Mouse (Mus musculus) midbrain, embryonic 10.5 days (tissue): Measurements from ENCODE around the gene Lyzl4. TPM values are rescaled to one million over a fixed set of nuclear protein-coding genes. Genes with fewer than 3 reads are reported as not detected.

Experiments used
- DNase-seq: peaks from one replicate; pipeline ENCODE4 v3.0.0-alpha.2; 2017; ENCODE audit warnings: low spot score
- H3K27ac ChIP-seq: fragments of 300-500 bp; sonication (generic); replicated peaks from 2 replicates; pipeline ENCODE4 v1.5.1; 2016; ENCODE audit warnings: mild to moderate bottlenecking
- H3K27me3 ChIP-seq: fragments of 300-500 bp; sonication (generic); 2 replicates; pipeline ENCODE4 v1.6.1; 2016; ENCODE audit warnings: low read depth, mild to moderate bottlenecking; ENCODE audit not compliant: poor library complexity, severe bottlenecking
- H3K36me3 ChIP-seq: fragments of 300-500 bp; sonication (generic); 2 replicates; pipeline ENCODE4 v1.6.1; 2016; ENCODE audit warnings: mild to moderate bottlenecking, moderate library complexity
- H3K4me1 ChIP-seq: fragments of 300-500 bp; sonication (generic); 2 replicates; pipeline ENCODE4 v1.6.1; 2016
- H3K4me3 ChIP-seq: fragments of 300-500 bp; sonication (generic); 2 replicates; pipeline ENCODE4 v1.5.1; 2016; ENCODE audit warnings: mild to moderate bottlenecking, moderate library complexity
- H3K9me3 ChIP-seq: fragments of 300-500 bp; sonication (generic); replicated peaks from 2 replicates; pipeline ENCODE4 v1.6.1; 2016; ENCODE audit warnings: mild to moderate bottlenecking
- WGBS: fragments of 180-500 bp; shearing (Covaris S2); methylation state at CpG from one replicate; pipeline ENCODE4 v1.1.7; 2016; 5-methylcytosine and 5-hydroxymethylcytosine counted together
- polyA plus RNA-seq: library from polyadenylated mRNA; unstranded; fragments of >200 nt; fragmentation: Nextera tagmentation; extraction: Ambion mirVana; gene quantifications from 2 replicates; pipeline ENCODE4 v1.2.1, GENCODE M21; 2016

Gene Lyzl4
- polyA plus RNA-seq, 1 experiment from 2014 or later: not detected

- Histone ChIP-seq H3K27me3 (no peaks in the 10 kb centered on the region), H3K4me1 (no peaks in the 10 kb centered on the region), H3K27ac (no peak overlapping the region), H3K9me3 (no peaks in the 10 kb centered on the region), H3K4me3 (no peak overlapping the region), H3K36me3 (no peaks in the 10 kb centered on the region)
- DNase-seq: no peak
- WGBS: 72% methylated on average over 5 of the region's 5 CpGs
Observed at GRCm38 (mm10) chr9:121549010-121549409, 92.9 kb downstream of the Lyzl4 start.

- Histone ChIP-seq H3K4me1 (no peaks in the 10 kb centered on the region), H3K9me3 (no peaks in the 10 kb centered on the region), H3K36me3 (no peaks in the 10 kb centered on the region), H3K27me3 (no peaks in the 10 kb centered on the region), H3K27ac (no peak overlapping the region), H3K4me3 (no peak overlapping the region)
- DNase-seq: no peak
- WGBS: 84% methylated on average over 4 of the region's 4 CpGs
Observed at GRCm38 (mm10) chr9:121547431-121547830, 94.5 kb downstream of the Lyzl4 start.

DNA sequence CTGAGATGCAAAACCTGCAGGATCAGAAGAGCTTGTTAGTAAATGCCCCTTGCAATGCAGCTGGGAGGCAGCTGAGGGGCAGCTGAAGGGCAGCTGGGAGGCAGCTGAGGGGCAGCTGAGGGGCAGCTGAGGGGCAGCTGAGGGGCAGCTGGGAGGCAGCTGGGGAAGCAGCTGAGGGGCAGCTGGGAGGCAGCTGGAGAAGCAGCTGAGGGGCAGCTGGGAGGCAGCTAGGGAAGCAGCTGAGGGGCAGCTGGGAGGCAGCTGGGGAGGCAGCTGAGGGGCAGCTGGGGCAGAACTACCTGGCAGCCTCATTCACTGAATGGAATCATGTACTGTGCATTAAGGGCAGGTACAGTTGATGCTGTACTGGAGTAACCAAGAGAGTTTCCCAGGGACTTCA lies 100.4 kb downstream of the Lyzl4 start:
- H3K4me3 ChIP-seq: no peak overlapping the region
- H3K27ac ChIP-seq: peak overlapping the region; percentile 75
- H3K27me3 ChIP-seq: no peaks in the 10 kb centered on the region
- H3K36me3 ChIP-seq: no peaks in the 10 kb centered on the region
- H3K4me1 ChIP-seq: no peaks in the 10 kb centered on the region
- no peaks in the 10 kb centered on the region; the same call in 1 of the 2 replicates for H3K9me3 ChIP-seq
- no peak for DNase-seq

GRCm38 (mm10) chr9:121532626-121533025 lies 109.3 kb downstream of the Lyzl4 start:
- Histone ChIP-seq H3K9me3 (no peaks in the 10 kb centered on the region; the same call in 1 of the 2 replicates), H3K4me1 (peaks cover 5% of the 10 kb centered on the region; the same call in 1 of the 2 replicates), H3K4me3 (no peak overlapping the region), H3K27me3 (no peaks in the 10 kb centered on the region), H3K36me3 (no peaks in the 10 kb centered on the region), H3K27ac (no peak overlapping the region)
- DNase-seq: no peak
- 92% methylated on average over 9 of the region's 9 CpGs for WGBS

DNA sequence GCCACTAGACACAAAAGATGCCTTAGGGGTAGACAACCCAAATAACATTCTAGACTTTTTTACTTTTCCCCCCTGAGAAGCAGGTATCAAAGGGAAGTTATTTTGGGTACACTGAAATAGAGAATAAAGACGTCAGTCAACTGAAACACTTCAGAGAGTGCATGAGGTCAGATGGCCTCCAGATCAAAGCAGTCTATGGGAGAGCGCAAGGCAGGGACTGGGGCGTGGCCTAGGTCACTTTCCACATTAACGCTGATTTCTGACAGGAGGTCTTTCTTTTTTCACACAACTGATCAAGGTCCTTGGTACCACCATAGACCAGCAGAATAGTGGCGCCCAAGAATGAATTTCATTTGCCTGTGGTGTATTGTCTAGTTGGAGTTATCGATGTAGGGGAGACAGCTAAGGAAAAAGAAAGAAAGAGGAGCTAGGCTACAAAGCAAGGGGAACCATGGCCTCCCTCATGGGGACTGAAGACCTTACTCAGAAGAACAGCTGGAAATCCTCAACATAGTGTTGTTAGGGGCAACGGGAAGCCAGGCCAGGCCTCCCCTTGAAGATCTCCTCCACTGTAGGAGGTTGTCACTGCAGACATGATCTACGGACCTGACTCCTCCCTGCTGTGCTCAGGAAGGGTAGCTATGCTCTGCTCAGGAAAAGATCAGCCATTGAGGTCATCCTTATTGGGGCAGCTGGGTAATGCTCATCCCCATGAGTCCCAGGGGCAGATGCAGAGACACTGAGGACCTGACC lies 113.1 kb downstream of the Lyzl4 start:
- Histone ChIP-seq H3K27me3 (no peaks in the 10 kb centered on the region), H3K4me1 (peaks cover 5% of the 10 kb centered on the region; the same call in 1 of the 2 replicates), H3K4me3 (no peak overlapping the region), H3K9me3 (no peaks in the 10 kb centered on the region; the same call in 1 of the 2 replicates), H3K36me3 (no peaks in the 10 kb centered on the region), H3K27ac (no peak overlapping the region)
- 78% methylated on average over 8 of the region's 8 CpGs for WGBS
- no peak for DNase-seq

Other genes starting within 250 kb of the Lyzl4 start
- 6.0 and 7.2 TPM in 2 replicates for gene Cck, start 146.4 kb downstream of the Lyzl4 start, polyA plus RNA-seq
- gene Vipr1, start 620 bp upstream of the Lyzl4 start, polyA plus RNA-seq: 0.35 and 0.80 TPM in 2 replicates
- 18.4 and 21.9 TPM in 2 replicates for gene Sec22c, start 63.4 kb upstream of the Lyzl4 start, polyA plus RNA-seq
- 91.8 and 103 TPM in 2 replicates for gene Ss18l2, start 68.2 kb upstream of the Lyzl4 start, polyA plus RNA-seq
- 56.1 and 59.5 TPM in 2 replicates for gene Nktr, start 77.1 kb upstream of the Lyzl4 start, polyA plus RNA-seq
- 4.8 and 6.6 TPM in 2 replicates for gene Zfp651, start 117.2 kb upstream of the Lyzl4 start, polyA plus RNA-seq
- 0.15 and 0.16 TPM in 2 replicates for gene Klhl40, start 135.5 kb upstream of the Lyzl4 start, polyA plus RNA-seq
- gene Hhatl, start 150.4 kb upstream of the Lyzl4 start, polyA plus RNA-seq: not detected in 2 replicates
- 2.4 and 2.9 TPM in 2 replicates for gene Ccdc13, start 197.4 kb upstream of the Lyzl4 start, polyA plus RNA-seq
- gene Higd1a, start 216.3 kb upstream of the Lyzl4 start, polyA plus RNA-seq: 207 and 245 TPM in 2 replicates